Mouse (Mus musculus) adipose tissue, adult 10 weeks (tissue): Measurements from ENCODE around the gene Gm28729. TPM values are rescaled to one million over a fixed set of nuclear protein-coding genes. Genes with fewer than 3 reads are reported as not detected.

ENCODE experiments used
- polyA plus RNA-seq: library from polyadenylated mRNA; stranded (reverse); fragments of 350-450 nt; fragmentation: Illumina TruSeq; extraction: RNeasy Lipid Tissue Mini Kit (QIAGEN cat#74804); gene quantifications from one replicate; pipeline ENCODE4 v1.2.3, GENCODE M21; 2014; ENCODE audit warnings: low read depth, low replicate concordance

The Gm28729 gene
- polyA plus RNA-seq, result 1.4 TPM

GRCm38 (mm10) chr9:96524972-96525506, at the start of gene Gm28729:
TSS of gene Gm28729 (minus strand) at chr9:96525264.

GRCm38 (mm10) chr9:96478071-96478888, 46.8 kb downstream of the Gm28729 start, which contains the start of gene Rnf7:
TSS of gene Rnf7 (minus strand) at chr9:96478675.

Other genes with a start within 250 kb of the Gm28729 start
- 127 TPM for gene Atp1b3, start 160.8 kb downstream of the Gm28729 start, polyA plus RNA-seq
- gene Rnf7, start 46.6 kb downstream of the Gm28729 start, polyA plus RNA-seq, result 95.4 TPM
- 10.3 TPM for gene Rasa2, start 106.4 kb upstream of the Gm28729 start, polyA plus RNA-seq
- 12.4 TPM for gene Zbtb38, start 227.6 kb upstream of the Gm28729 start, polyA plus RNA-seq